Mouse (Mus musculus) right cerebral cortex, postnatal 14 days (tissue): ENCODE results near the gene Nudt16.
"Not testable (repeated sequence)": the region's sequence is repeated elsewhere in the genome, so short reads cannot be mapped to it uniquely, and the experiment has no call there.

Experiments
- DNase-seq: peaks from one replicate; pipeline ENCODE4 v3.0.0; 2022

Gene Nudt16

DNA sequence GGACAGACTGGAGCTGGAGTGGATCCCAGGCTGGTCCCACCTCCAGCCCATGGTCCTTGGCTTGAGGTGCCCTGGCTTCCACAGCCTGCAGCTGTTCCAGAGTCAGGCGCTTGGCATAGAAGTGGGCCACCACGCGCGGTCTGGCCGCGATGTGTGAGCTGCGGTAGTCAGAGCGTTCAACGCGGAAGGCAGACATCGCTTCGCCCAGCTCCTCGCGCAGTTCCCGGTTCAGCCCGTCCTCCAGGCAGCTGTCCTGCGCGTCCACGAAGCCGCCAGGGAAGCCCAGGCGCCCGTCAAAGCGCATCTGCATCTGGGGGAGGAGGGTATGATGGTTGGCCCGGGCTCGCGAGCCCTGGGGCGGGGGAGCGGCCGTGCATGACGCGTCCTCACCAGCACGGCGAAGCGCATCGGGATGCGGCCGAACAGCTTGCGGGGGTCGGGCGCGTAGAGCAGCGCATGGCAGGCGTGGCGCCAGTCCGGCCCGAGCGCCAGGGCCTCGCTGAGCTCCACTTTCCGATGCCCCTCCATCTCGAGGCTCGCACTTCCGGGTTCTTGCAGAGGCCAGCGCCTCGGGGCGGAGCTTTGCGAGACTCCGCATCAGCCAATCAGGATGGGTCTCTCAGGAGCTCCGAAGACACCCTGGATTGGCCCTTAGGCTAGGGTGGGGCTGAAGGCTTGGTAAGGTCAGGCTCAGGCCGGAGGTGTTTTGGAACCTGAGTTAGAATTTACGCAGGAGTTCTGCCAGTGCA lies at the start of gene Nudt16:
Gene Nudt16 (minus strand): TSS at position 572 of the 749 bp plus-strand sequence.
- DNase-seq, result peak; percentile 80

DNA sequence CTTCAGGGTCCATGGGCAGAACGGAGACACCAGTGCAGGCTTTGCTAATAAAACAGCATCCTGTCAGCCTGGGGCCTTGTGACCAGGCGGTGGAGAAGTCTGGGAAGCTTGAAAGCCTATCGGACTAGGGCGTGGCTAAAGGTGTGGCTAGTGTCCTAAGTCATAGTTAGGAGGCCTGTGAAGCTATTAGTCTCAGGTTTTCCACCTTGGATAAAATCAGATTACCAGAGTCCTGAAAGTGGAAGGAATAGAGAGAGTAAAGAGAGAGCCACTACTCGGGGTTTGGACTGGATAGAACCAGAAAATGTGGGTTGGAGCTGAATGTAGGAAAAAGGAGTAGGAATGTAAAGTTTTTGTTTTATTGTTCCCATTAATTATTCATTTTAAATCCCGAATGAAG lies 13.4 kb upstream of the Nudt16 start, which contains the start of gene 1700080E11Rik:
Gene 1700080E11Rik (minus strand): TSS at position 101 of the 400 bp plus-strand sequence.
- no peak for DNase-seq

DNA sequence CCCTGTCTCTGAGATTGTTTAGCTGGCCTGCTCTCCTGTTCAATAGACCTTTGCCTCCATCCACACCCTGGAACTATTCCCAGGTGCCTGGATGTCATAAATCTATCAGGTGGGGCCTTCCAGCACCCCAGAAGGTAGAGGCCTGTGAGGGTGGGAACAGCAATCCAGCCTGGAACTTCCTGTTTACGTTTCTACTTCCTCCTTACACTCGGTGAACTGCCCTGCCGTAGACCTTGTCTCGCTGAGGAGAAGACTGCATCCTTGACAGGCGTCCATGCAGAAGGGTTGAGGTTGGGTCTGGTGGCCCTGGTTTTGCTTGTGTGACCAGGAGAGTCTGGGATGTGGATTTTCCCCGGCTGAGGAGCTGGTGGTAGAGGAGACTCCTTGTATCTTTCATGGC lies 7.6 kb upstream of the Nudt16 start:
- DNase-seq, result no peak

DNA sequence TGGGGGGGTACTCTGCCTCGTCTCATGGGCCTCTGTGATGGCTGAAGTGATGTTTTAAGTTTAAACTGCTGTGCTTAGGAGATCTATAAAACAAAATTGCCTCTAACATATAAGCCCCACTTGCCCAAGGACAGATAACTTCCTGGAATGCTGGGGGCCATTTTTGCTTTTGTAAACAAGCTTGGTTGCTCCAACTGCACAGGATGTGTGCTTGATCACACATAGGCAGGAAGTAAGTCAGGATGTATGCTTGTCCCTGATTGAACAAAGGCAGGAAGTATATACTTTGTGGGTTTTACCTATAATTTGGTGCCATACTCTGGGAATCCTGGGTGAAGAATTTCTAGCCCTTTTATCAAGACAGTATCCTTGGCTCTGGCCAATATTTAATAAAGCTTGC lies 4.8 kb upstream of the Nudt16 start:
- no peak for DNase-seq

DNA sequence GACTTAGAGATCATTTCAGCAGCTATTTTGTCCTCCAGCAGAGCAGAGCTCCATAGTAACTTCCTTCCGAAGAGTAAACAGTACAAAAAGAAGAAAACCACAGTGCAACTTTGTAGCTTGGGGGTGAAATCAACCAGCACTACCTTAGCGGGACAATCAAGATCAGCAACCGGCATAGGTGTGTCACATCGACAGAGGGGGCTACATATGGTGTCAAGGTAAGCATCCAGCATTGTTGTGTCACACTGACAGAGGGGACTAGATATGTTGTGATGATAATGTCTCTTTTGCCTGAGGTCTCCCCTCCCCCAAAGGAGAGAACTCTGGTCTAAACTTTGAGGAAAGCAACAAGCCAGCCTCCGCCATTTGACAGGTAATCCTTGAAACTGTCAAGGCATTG lies 2.9 kb upstream of the Nudt16 start:
- DNase-seq, result no peak

DNA sequence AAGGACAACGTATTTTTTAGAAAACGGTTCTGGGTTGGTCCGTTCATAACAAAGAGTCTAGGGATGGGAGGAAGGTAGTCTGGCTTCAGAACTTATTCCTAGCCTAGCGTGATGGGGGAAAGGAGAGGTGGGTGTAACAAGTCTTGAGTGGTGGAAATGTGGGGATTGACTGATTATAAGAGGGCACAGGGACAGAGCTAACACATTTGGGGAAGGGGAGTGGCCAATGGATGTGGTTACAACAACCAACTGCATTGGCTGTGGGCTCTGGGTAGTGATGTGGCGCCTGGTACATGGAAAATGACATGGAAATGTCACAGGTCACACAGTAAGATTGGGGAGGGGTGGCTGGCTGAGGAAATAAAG lies 361 bp upstream of the Nudt16 start:
- no peak for DNase-seq

DNA sequence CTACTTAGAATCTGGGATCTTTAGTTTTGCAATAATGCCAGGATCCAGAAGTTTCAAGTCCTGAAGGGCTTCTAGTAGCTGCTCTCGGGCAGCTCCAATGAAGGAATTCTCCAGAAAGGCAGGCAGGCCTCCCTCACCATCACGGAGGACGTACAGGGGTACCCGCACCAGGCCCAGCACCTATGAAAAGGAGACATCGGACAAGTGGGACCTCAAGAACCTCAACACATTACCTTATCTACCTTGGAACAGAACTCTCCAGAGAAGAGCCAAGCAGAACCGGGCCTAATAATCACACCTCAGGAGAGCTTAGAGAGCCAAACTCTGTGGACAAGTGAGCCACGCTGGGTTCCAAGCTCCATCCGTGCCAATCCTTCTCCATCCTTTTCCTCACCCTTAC lies 1.3 kb downstream of the Nudt16 start:
- no peak for DNase-seq

DNA sequence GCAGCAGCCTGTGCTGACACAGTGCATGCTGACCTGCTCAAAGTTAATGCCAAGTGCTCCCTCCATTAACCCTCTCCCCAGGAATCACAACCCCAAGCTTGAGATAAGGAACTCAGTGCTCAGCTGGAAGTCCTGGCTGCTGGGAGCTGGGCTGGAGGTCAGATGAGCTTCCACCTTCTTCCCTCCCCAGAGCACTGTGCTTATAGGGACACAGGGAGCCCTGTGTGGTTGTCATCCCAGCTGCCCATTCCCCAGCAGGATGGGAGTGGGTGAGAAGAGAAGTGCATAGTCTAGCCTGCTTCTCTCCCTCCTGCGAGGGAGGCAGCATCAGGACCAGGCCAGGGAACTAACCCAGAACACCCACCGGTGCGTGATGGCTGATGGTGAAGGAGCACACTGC lies 6.4 kb downstream of the Nudt16 start:
- DNase-seq, result not testable (repeated sequence)

DNA sequence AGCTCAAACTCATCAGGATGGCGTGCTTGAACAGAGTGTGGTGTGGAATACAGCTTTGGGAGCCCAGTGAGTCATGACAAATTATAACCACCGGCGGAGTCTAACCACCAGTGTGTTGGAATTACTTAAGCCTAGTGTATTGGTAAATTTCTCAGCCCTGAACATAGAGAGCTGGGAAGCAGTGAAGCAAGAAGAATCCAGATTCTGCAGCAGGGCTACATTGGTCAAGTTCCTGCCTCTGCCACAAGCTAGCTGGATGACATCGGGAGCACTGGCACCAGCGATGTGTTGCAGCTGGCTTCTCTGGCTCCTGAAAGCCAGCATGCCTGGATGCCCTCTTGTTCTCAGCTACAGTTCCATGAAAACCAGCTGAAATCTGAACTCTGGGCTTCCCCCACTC lies 27.7 kb downstream of the Nudt16 start:
- DNase-seq, result no peak

DNA sequence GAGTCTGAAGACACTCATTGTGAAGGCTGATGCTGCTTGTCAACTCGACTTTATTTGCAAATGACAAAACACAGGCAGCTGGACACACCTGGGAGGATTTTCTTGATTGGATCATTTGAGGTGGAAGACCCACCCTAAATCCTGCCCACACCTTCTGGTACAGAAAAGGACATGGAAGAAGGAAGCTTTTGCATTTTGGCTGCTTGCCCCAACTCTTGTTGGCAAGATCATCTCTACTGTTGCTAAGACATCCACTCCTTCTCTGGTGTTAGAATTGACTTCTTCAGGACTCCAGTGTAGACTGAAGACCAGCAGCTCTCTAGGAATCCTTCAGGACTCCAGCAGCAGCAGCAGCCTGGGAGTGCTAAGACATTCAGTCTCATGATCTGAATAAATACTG lies 29.7 kb downstream of the Nudt16 start:
- peak; percentile 49 for DNase-seq

DNA sequence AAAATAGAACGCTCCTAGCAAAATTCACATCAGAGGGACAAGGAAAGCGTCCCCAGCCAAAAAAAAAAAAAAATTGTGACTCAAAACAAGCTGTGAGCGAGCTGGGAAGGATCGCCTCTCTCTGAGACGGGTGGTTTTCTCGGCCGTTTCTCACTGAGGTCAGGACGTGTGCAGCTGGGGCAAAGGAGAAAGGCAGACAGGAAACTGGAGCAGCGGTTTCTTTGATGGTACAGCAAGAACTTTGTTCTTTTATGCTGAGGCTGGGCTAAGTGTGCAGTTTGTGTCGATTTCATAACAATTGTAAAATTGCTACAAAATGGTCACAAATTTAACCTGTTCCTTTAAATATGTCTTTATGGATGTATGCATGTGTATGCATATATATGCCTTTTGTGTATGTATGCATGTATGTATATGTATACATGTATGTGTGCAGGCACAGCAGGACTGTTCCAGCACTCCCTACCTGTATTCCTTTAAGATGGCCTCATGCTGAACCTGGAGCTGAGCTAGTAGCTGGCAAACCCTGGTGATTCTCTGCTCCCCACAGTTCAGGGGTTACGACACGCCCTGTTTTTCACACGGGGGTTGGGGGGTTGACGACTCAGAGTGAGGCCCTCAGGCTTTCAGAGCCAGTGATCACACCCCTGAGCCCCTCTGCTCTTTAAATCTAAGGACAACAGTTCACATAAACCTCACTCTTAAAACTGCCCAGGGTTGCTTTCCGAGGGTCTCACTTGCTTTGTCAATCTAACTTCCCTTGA lies 30.6 kb downstream of the Nudt16 start:
- no peak for DNase-seq

DNA sequence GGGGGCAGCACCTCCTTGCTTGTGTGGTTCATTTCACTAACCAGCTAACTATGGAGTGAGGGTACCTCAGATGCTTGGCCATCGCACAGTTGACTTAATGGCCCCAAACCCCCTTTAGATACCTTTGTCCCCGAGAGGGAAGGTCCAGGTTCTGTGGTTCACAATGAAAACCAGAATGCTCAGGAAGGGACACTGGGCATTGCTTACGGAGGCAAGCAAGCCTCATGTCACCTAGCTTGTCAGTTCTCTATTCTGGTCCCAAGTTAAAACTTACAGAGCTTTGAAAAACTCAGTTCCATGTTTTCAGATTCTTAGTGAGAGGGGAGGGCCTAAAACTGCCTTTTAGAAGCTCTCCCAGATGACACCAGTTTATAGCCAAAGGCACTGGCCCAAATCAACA lies 51.4 kb downstream of the Nudt16 start:
- no peak for DNase-seq
